18 mouse cellular contexts compared by ENCODE assay signal in genomic region chr14:67619571-67619970, GRCm38 (mm10).
"Had no signal": no experiment of that assay in that cellular context is flagged by ENCODE, and none has a peak within 500 bp of the region (broad histone marks: within the 10 kb centered on the region; RNA-seq: fewer than 3 reads in every experiment).

No protein-coding gene starts in this region.

- H3K9ac ChIP-seq: liver, embryonic 13.5 days; neural tube, embryonic 12.5 days; neural tube, embryonic 15.5 days had no signal

- H3K4me1 ChIP-seq: liver, embryonic 13.5 days had no signal

- H3K4me3 ChIP-seq: layer of hippocampus, adult 2 months; liver, embryonic 13.5 days; neural tube, embryonic 12.5 days; neural tube, embryonic 15.5 days had no signal

- H3K27ac ChIP-seq: kidney, postnatal 0 days; layer of hippocampus, adult 2 months; liver, embryonic 13.5 days; neural tube, embryonic 12.5 days; neural tube, embryonic 15.5 days; stomach, postnatal 0 days had no signal

- DNase-seq: kidney, postnatal 25 days; layer of hippocampus, adult 9-11 months; liver, embryonic 13.5 days; lung, adult 2 months; lung, postnatal 14 days; lung, postnatal 4 days; midbrain, embryonic 14.5 days; right cerebral cortex, postnatal 14 days; right cerebral cortex, postnatal 4 days; thymus, adult 2 months; thymus, postnatal 14 days; thymus, postnatal 4 days had no signal

- H3K27me3 ChIP-seq: liver, embryonic 13.5 days; neural tube, embryonic 12.5 days; neural tube, embryonic 15.5 days had no signal

- H3K9me3 ChIP-seq: liver, embryonic 13.5 days; neural tube, embryonic 12.5 days; neural tube, embryonic 15.5 days had no signal

- H3K36me3 ChIP-seq: liver, embryonic 13.5 days; neural tube, embryonic 12.5 days; neural tube, embryonic 15.5 days had no signal

- H3K4me2 ChIP-seq: liver, embryonic 13.5 days; midbrain, embryonic 11.5 days; neural tube, embryonic 12.5 days; neural tube, embryonic 15.5 days had no signal
